Mouse (Mus musculus) heart, adult 2 months (tissue): ENCODE data around the gene Tsen15. TPM values are rescaled to one million over a fixed set of nuclear protein-coding genes. Genes with fewer than 3 reads are reported as not detected.
A peak's percentile ranks its signal among the peaks of the same experiment; 100 is the strongest.

Source experiments
- DNase-seq, 2 experiments: peaks; one replicate each; pipeline ENCODE4 v3.0.0; 2021
- H3K27ac ChIP-seq: fragments of 200-600 bp; 2 replicates; pipeline ENCODE4 v1.8.1; 2022
- H3K27me3 ChIP-seq: fragments of 200-500 bp; 2 replicates; pipeline ENCODE4 v1.6.1; 2012; ENCODE audit warnings: mild to moderate bottlenecking, low read length, inconsistent platforms, mixed read lengths; ENCODE audit not compliant: control insufficient read depth, insufficient read depth
- H3K36me3 ChIP-seq: fragments of 200-500 bp; 2 replicates; pipeline ENCODE4 v1.6.1; 2012; ENCODE audit warnings: low read length, inconsistent platforms; ENCODE audit not compliant: control insufficient read depth, insufficient read depth
- H3K4me1 ChIP-seq: fragments of 200-500 bp; 2 replicates; pipeline ENCODE4 v1.6.1; 2011; ENCODE audit warnings: low read length; ENCODE audit not compliant: control insufficient read depth, insufficient read depth
- H3K4me3 ChIP-seq: fragments of 200-600 bp; 2 replicates; pipeline ENCODE4 v1.8.1; 2022
- H3K79me2 ChIP-seq: fragments of 200-500 bp; replicated peaks from 2 replicates; pipeline ENCODE4 v1.6.1; 2012; ENCODE audit warnings: mild to moderate bottlenecking, inconsistent platforms, low read length, moderate library complexity, mixed read lengths; ENCODE audit not compliant: control insufficient read depth, insufficient read depth
- H3K9ac ChIP-seq: fragments of 200-500 bp; 2 replicates; pipeline ENCODE4 v1.6.1; 2012; ENCODE audit warnings: low read depth, mild to moderate bottlenecking, control low read depth, inconsistent platforms, low read length, mixed read lengths
- CTCF ChIP-seq: fragments of 200-600 bp; IDR thresholded peaks from 2 replicates; pipeline ENCODE4 v1.8.1; 2022; ENCODE audit warnings: antibody characterized with exemption, mild to moderate bottlenecking, moderate library complexity
- EP300 ChIP-seq: fragments of 200-500 bp; IDR thresholded peaks from 2 replicates; pipeline ENCODE4 v1.6.1; 2011; ENCODE audit warnings: low read depth, low read length, control low read depth; ENCODE audit not compliant: insufficient read depth
- POLR2A ChIP-seq: fragments of 200-500 bp; IDR thresholded peaks from 2 replicates; pipeline ENCODE4 v1.6.1; 2011; ENCODE audit warnings: mild to moderate bottlenecking, low read depth, low read length, control low read depth; ENCODE audit not compliant: insufficient read depth
- WGBS: fragments of 180-500 bp; shearing (Covaris S2); methylation state at CpG from one replicate; pipeline ENCODE4 v1.1.7; 2018; 5-methylcytosine and 5-hydroxymethylcytosine counted together
- intact Hi-C: fragments of 180-260 bp; cut with DNase I; formaldehyde crosslinking; loops from one replicate; pipeline ENCODE4 v1.15.1; 2025
- polyA plus RNA-seq: library from polyadenylated mRNA; depleted of rRNA; stranded (reverse); fragments of >200 nt; gene quantifications from 2 replicates; pipeline ENCODE4 v1.2.3, GENCODE M21; 2012
- total RNA-seq, 2 experiments: library from RNA; stranded (reverse); gene quantifications; 2 replicates each; pipeline ENCODE4 v1.2.3; 2021

Gene Tsen15
- total and polyA plus RNA-seq, 3 experiments, result 14.4 to 21.0 (median 19.3) TPM

DNA sequence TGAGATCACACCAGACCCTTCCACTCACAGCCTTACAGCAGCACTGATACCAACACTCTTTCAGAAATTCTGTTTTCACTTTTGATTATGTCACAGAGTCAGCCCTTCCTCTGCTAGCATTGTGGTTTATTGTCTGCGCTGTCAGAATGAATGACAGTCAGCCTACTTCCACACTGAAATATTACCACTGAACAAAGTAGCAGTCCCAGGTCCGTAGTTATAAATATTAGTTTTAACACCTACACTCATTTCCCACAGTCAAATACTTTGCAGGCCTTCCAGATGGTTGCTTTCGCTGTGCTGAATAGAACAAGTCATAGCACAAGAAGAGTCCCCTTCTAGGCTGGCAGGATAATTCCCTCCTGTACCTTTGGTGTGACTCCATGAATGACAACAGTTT lies 35.8 kb upstream of the Tsen15 start:
- no peak overlapping the region for H3K4me3 ChIP-seq
- intact Hi-C loops, result loop anchor here (2.0 to 5.0 kb wide), 3 partner anchors 21 to 90 kb away; partner anchors contain the start of gene Tsen15
- peaks cover 20% of the 10 kb centered on the region for H3K36me3 ChIP-seq
- no peaks in the 10 kb centered on the region; the same call in 1 of the 2 replicates for H3K27me3 ChIP-seq
- no peak overlapping the region for H3K9ac ChIP-seq
- peaks cover 10% of the 10 kb centered on the region for H3K4me1 ChIP-seq
- no peak for DNase-seq
- peak overlapping the region; percentile 1 for H3K27ac ChIP-seq
- no peaks in the 10 kb centered on the region for H3K79me2 ChIP-seq
- TF ChIP-seq POLR2A (no peak), CTCF (no peak), EP300 (no peak)
- 68% methylated on average over 3 of the region's 3 CpGs for WGBS

GRCm38 (mm10) chr1:152417602-152418001 lies 31.1 kb upstream of the Tsen15 start:
- H3K36me3 ChIP-seq, result peaks cover 3% of the 10 kb centered on the region
- H3K9ac ChIP-seq, result no peak overlapping the region
- no peaks in the 10 kb centered on the region for H3K27me3 ChIP-seq
- TF ChIP-seq EP300 (peak; percentile 74), CTCF (no peak)
- H3K4me1 ChIP-seq, result peaks cover 3% of the 10 kb centered on the region; the same call in 1 of the 2 replicates
- intact Hi-C loops, result loop anchor here (5.0 kb wide), 1 partner anchor 40 kb away; no protein-coding TSS in a partner anchor
- 62% methylated on average over 5 of the region's 5 CpGs for WGBS
- peak overlapping the region; percentile 7 for H3K27ac ChIP-seq
- H3K79me2 ChIP-seq, result no peaks in the 10 kb centered on the region
- H3K4me3 ChIP-seq, result no peak overlapping the region
- peak in 1 of 2 experiments; percentile 48 for DNase-seq

DNA sequence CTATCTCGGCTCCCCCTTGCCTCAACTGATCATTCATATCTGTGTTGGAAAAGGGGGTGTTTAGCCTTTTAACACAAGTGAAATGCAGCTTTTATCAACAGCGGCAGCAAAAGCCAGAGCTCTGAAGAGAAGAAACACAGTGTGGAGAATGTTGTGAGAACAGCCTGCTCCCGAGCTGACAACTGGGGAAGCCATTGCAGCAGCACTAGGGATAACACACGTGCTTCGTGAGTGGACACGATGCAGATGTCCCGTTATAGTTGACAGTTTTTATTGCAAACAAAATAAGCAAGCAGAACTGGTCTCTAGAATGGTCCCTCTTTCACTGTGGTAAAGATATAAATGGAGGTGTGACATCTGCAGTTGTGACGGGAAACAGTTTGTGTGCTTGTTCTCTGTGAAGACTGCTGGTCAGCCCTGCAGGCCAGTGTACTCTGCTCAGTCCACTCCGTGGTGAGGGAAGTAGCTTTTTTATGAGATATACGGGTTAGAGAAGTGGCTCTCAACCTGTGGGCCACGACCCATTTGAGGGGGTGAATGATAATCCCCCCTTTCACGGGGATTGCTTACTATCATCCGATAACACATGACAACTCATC lies 29.9 kb upstream of the Tsen15 start:
- no peaks in the 10 kb centered on the region; the same call in 1 of the 2 replicates for H3K36me3 ChIP-seq
- DNase-seq, result no peak
- no peak overlapping the region for H3K4me3 ChIP-seq
- H3K79me2 ChIP-seq, result no peaks in the 10 kb centered on the region
- no peak overlapping the region for H3K27ac ChIP-seq
- peaks cover 3% of the 10 kb centered on the region; the same call in 1 of the 2 replicates for H3K4me1 ChIP-seq
- 64% methylated on average over 13 of the region's 13 CpGs for WGBS
- intact Hi-C loops, result loop anchor here (5.0 kb wide), 1 partner anchor 41 kb away; no protein-coding TSS in a partner anchor
- TF ChIP-seq EP300 (no peak), POLR2A (no peak), CTCF (no peak)
- no peak overlapping the region for H3K9ac ChIP-seq
- H3K27me3 ChIP-seq, result no peaks in the 10 kb centered on the region

DNA sequence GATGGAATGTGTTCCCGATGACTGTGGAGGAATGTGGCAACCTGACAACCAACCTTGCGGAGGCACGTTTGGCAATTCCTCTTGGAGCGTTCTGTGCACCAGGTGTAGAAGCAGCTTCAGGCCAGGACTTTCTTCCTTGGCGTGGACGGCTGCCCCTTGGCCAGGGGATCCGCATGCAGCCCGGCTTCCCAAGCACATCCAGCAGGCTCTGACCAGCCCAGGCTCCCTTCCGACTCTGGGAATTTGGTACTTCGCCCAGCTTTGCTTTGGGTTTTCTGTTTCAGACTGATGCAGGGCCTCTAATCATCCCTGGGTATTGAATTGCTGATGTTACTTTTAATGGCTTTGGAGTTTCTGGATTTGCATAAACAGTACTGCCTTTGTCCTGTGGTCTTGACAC lies 28.0 kb upstream of the Tsen15 start:
- TF ChIP-seq EP300 (no peak), POLR2A (no peak), CTCF (no peak)
- Histone ChIP-seq H3K36me3 (no peaks in the 10 kb centered on the region; the same call in 1 of the 2 replicates), H3K4me3 (no peak overlapping the region), H3K27me3 (no peaks in the 10 kb centered on the region), H3K79me2 (no peaks in the 10 kb centered on the region), H3K4me1 (peaks cover 1% of the 10 kb centered on the region; the same call in 1 of the 2 replicates), H3K9ac (no peak overlapping the region), H3K27ac (no peak overlapping the region)
- WGBS, result 84% methylated on average over 10 of the region's 10 CpGs
- intact Hi-C loops, result no loop called here
- DNase-seq, result peak; percentile 55 to 57

DNA sequence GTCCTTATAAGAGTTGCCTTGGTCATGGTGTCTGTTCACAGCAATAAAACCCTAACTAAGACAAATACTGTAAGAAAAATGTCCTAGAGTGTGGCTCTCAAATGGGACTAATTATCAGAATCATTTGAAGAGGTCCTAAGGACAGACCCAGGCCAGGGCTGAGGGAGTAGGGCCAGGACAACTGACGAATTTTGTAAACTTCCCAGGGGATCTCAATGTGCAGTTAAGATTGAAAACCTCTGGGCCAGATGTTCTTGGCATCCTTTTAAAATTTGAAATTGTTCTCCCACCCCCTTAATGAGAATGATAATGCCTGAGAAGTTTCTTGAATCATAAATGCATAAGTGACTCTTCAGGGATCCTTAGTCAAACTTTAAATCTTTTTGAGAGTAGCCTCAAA lies 27.5 kb upstream of the Tsen15 start:
- intact Hi-C loops, result no loop called here
- TF ChIP-seq POLR2A (no peak), EP300 (no peak), CTCF (no peak)
- H3K79me2 ChIP-seq, result no peaks in the 10 kb centered on the region
- H3K36me3 ChIP-seq, result no peaks in the 10 kb centered on the region; the same call in 1 of the 2 replicates
- H3K27ac ChIP-seq, result no peak overlapping the region
- 56% methylated on average over 1 of the region's 1 CpGs for WGBS
- no peaks in the 10 kb centered on the region for H3K27me3 ChIP-seq
- H3K4me1 ChIP-seq, result peaks cover 1% of the 10 kb centered on the region; the same call in 1 of the 2 replicates
- DNase-seq, result no peak
- H3K4me3 ChIP-seq, result no peak overlapping the region
- H3K9ac ChIP-seq, result no peak overlapping the region

- Histone ChIP-seq H3K27me3 (no peaks in the 10 kb centered on the region), H3K4me3 (no peak overlapping the region), H3K36me3 (no peaks in the 10 kb centered on the region; the same call in 1 of the 2 replicates), H3K27ac (no peak overlapping the region), H3K4me1 (peaks cover 1% of the 10 kb centered on the region; the same call in 1 of the 2 replicates), H3K9ac (no peak overlapping the region), H3K79me2 (no peaks in the 10 kb centered on the region)
- intact Hi-C loops, result no loop called here
- TF ChIP-seq POLR2A, result no peak
- TF ChIP-seq CTCF, result no peak
- no peak for TF ChIP-seq EP300
- 91% methylated on average over 2 of the region's 2 CpGs for WGBS
- DNase-seq, result no peak
These were observed 26.6 kb upstream of the Tsen15 start for GRCm38 (mm10) chr1:152413116-152413515.
